Mouse (Mus musculus): Measurements from ENCODE around the gene Armh4.

DNA sequence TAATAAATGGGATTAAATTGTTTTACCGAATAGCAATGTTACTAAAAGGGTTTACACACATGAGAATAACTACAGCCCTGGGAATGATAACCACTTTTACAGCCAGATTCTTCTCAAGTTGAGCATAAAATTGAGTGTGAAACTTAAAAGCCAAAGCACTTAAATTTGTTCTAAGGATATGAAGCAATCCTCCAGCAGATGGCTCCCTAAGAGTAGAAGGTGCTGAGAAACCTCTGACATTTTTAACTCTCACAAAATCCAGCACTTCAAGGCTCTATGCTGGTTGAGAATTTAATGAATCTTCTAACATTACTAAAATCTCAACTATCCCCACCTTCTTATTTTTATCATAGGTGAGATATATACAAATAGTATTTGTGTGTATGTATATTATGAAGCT lies 27.3 kb downstream of the Armh4 start:
- TF ChIP-seq CTCF (IDR thresholded peaks at IDR 0.05; ENCODE audit: borderline replicate concordance, insufficient read depth, low read depth, low read length) (no peak; the same call in 1 of the 2 replicates), POLR2A (IDR thresholded peaks at IDR 0.05; ENCODE audit: borderline replicate concordance, insufficient read depth, low read length) (no peak)

Measured in cerebellum, adult 2 months (tissue).